Mouse (Mus musculus) layer of hippocampus, postnatal 25 days (tissue): Measurements from ENCODE around the gene Sytl1. TPM values are rescaled to one million over a fixed set of nuclear protein-coding genes. Genes with fewer than 3 reads are reported as not detected.
A peak's percentile ranks its signal among the peaks of the same experiment; 100 is the strongest.

Source experiments
- DNase-seq, 2 experiments: peaks; one replicate each; pipeline ENCODE4 v3.0.0; 2022; ENCODE audit warnings: mixed read lengths in 2 of 2, low spot score in 1 of 2; ENCODE audit errors: extremely low spot score in 1 of 2
- total RNA-seq, 2 experiments: library from RNA; stranded (reverse); gene quantifications; 2 replicates each; pipeline ENCODE4 v1.2.3; 2021

The Sytl1 gene
- total RNA-seq, 2 experiments from 2014 or later, result 0.37 to 0.54 TPM

DNA sequence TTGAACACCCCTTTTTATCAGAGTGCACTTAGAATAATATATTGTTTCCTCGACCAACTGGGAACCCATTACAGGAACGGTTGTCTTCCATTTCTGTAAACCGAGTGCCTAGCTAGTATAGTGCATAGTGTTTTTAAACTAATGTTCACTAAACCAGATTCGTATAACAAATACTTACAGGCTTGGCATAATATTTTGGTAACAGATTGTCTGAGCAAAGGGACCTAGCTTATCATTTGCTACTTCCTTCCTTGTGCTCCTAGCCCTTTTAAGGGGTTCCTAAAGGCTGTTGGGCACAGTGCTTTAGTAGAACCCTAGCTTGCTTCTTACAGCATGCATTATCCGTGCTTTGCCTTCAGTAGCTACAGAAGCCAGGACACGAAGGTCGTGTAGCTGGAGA is 18.6 kb upstream of the Sytl1 start:
- DNase-seq, result no peak

DNA sequence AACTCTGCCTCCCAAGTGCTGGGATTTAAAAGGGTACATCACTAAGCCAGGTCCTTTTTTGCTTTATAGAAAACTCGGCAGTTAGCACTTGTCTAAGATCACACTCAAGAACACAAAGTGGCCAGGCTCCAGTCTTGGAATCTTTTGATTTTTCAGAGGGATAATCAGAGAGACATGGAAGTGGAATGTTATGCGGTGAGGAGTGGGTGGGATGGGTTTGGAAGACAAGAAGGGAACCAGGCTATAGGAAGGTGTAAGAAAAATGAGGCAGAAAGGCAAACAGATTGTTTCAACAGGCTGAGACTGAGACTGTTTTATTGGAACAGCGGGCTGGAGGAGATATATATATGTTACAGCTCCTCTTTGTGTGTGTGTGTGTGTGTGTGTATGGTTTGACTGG is 15.6 kb upstream of the Sytl1 start:
- no peak for DNase-seq

DNA sequence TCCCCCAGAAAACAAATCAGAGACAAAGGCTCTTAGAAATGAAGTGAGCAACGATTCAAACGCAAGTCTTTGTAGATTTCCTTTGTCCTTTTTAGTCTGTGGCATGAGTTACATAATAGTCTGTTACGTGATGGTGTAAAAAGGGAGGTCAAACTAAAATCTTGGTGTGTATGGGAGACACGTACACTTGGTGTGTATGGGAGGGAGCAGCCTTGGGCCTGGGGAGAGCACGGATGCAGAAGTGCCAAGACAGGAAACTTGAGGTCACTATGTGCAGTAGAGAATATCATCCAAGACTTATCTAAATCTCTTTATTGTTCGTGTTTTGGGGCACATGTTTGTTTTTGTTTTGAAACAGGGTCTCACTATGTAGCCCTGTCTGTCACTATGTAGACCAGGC is 15.2 kb upstream of the Sytl1 start:
- DNase-seq, result no peak

DNA sequence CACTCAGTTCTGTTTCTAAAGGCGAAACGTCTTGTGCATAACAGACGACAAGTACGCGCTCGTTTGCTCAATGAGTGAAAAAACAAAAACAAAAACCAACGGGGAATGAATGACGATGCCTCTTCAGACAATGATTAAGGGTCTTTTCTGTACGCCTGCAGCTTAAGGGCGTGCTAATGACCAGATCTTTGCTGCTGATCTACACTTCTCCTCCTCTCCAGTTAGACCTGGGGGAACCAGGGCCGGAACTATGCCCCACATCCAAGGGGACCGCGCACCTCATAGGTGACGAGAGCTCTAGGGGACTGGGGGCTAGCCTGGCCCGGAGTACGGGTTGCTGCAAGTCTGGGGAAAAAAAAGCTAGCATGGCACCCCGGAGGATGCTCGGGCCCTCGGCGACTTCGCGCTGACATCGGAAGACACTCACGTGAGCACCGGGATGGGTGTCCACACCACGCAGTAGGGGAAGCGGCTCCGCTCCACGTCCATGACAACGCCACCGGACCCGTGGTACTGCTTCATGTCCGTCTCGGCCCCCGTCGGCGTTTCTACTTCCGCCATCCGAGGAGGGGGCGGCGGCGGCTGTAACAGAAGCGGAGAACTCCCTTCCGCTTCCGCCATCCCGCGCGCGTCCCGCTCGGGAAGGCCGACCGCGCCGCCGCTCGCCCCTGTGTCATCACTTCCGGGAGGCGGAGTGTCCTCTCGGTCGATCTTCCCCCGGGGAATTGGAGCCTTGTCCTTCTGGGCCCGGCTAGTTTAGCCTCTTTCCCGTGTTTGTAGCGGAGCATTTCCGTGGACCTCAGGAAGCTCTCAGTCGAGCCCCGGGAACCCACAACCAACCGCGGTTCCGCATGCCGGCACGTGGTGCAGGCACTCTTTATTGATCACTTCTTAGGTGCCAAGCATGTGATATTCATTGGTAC is 14.5 kb upstream of the Sytl1 start, which contains the start of gene Tmem222:
TSS of gene Tmem222 (minus strand) at position 689 of the 923 bp plus-strand sequence.
- peak; percentile 93 to 96 for DNase-seq

DNA sequence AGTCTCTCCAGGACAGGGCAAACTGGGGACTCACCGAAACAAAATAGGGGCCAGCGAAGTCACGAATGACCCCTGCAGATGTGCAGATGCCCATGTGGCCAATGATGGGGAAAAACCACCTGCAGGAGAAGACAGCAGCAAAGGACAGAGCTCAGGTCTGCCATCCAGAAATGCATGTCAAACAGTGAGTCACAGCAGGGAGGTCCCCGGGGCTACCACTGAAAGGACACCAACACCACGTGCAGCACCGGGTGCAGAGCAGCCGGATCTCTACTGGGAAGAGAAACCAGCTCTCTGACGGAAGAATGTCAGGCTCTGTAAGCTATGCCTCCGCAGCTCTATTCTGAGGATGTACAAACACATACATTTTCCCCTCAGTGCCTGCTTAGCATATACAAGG is 8.0 kb upstream of the Sytl1 start:
- DNase-seq, result no peak

DNA sequence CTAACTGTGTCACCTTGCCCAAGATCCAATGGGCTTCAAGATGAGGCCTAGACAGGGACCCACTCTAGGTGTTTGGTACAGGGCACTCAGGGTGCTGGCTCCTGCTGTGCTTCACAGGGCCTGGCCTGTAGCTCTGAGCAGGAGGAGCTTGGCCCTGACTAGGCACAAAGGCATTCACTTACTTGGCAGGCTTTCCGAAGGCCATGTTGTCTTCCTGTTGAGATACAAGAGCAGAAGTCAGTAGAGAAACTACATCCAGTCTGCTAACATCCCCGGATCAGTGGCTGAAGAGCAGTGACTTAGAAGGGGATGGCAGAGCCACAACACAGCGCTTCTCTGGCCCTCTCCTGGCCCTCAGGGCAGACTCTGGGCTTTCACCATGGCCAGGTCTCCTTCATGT is 6.7 kb upstream of the Sytl1 start:
- no peak for DNase-seq

DNA sequence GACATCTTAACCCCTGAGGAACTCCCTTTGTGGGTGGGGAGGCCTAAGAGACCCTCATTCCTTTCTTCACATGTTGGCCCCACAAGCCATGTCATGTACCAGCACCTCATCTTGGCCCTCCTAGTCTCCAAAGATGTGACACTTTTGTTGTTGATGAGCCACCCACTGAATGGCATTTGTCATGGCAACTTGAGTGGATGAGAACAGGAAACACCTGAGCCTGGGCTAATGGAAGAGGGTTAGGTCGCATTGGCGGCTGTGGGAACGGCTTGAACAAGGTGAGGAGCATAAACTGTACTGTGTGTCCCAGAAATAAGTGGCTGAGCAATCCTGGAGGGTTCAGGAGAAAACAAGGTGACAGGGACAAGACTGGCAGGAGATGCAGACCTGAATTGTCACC is 6.0 kb upstream of the Sytl1 start:
- DNase-seq, result no peak

DNA sequence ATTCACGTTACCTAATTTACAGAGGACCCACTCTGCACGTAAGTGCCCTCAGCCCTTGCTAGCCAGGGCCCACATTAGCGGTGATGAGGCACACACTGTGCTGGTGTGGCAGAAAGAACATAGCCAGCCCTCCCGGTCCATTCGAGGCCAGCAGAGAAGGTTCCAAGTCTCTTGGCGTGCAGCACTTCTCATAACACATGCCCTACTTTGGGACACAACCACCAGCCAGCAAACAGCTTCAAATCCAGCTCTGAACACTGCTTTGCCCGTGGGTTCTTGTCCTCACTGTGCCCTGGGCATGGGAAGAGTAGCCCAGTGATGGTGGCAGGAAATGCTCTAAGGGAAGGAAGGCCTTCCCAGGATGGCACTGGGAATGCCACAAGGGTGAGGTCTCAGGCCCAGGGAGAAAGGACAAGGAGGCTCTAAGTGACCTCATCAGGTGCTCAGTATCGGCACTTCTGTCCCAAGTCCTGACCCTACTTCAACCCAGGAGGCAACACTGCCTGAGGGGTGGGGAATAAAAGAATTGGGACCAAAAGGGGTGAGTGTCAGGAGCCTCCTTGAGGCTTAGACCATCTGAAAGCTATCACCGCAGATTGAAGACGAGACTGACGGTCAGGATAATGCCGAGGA is 3.5 kb upstream of the Sytl1 start:
- no peak for DNase-seq

DNA sequence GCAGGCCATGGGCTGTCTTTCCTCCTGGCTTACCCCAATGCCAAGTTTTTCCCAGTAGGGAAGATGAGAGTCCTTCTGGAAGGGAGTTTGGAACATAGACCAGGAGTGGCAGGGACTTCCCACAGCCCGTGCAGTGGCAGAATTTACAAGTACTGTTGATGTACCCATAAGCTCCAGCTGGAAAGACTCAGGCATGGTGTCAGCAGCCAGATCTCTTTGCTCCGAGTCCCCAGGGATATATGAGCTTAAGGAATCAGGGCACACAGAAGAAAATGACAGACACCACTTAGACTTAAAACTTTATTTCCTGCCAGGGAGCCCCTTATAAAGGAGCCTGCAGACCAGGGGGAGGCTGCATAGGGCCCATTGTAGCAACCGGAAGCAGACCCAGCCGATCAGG is 2.8 kb upstream of the Sytl1 start:
- DNase-seq, result no peak

DNA sequence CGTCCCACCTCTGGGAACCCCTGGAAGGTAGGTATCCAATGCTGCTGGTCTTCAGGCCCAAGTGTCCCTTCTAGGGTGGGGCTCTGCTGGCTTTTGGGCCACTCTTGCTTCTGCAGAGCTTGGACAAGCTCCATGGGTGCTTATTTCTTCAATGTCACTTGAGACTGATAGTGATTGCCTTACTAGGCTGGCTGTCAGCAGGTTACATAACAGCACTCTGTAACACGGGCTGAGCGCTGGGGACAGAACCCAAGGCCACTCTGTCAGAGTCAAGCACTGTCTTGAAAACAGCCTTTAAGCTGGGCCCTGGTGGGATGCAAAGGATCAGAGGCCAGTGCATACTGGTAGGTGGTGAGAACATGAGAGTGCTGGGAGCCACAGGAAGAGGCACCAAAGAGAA is 2.4 kb upstream of the Sytl1 start:
- no peak for DNase-seq

DNA sequence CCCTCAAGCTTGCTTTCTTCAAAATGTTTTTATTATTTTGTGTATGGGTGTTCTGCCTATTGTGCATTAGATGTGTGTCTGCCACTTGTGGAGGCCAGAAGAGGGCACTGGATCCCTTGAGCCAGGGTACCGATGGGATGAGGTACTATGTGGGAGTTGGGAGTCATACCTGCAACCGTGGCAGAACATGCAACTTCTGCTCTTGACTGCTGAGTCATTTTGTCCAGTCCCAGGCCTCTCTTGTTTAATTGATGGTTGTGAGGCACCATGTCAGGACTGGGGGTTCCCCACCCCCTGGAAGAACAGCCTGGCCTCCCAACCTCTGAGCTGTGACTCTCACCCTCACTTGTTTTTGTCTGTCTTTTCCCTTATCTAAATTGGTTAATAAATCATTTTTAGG is 1.6 kb upstream of the Sytl1 start:
- no peak for DNase-seq

DNA sequence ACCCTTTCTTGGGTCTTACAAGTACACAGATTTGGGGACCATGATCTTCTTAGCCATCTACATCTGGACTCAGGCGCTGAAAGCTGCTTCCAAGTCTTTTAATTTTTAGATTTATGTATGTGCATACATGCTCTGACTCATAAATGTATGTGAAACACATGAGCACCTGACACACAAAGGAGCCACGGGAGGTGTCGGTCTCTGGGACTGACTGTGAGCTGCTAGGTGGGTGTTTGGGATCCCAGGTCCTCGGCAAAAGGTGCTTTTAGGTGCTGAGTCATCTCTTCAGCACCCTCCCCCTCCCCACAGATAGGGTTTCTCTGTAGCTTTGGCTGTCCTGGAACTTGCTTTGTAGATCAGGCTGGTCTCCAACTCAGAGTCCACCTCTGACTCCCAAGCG is 843 bp upstream of the Sytl1 start:
- no peak for DNase-seq

DNA sequence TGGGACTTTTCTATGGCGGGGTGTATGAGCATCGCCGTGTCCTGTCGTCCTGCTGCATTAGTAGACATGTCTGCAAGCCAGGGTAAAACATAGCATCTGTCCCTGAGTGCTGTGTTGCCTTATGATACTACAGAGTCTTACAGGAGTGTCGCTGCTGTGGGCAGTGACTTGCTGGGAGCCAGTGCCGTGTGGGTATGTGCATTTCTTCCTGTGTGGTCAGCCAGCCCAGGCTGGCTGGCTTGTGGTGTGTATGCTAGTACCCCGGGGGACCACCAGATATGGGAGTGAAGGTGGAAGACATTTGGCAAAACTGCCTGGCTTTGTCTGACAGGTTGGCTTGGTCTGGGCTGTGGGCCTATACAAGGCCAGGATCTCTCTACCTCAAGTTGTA is 543 bp downstream of the Sytl1 start:
- no peak for DNase-seq

DNA sequence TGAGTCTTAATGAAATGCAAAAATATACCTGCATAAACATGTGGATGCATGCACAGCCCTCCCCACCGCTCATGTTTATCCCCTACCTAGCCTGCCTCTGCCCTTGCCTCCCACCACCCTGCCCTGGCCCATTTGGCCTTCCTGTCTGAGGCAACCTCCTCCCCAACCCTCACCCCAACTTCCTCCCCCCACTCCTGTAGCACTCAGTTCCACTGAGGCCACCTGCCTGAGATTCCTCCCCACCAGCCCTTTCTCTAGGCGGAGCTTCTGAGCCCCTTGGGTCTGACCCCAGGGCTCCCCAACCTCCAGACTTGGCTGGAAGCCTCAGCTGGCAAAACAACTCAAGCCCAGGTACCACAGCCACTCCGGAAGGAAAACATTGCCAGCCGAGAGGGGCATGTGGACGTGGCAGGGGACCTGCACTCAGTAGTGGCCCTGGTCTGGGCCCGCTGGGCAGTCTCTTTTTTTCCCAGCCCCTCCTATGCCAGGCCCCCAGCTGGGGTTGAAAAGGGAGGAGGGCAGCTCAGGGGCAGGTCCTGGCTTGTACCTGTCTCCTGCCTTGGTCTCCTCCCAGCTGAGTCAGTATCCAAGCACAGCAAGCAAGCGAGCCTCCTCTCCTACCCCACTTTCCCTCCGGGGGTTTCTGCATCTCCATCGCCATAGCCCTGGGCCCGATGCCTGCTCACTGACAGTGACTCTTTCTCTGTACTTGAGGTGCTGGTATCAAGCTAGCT is 1.1 kb downstream of the Sytl1 start:
- no peak for DNase-seq

DNA sequence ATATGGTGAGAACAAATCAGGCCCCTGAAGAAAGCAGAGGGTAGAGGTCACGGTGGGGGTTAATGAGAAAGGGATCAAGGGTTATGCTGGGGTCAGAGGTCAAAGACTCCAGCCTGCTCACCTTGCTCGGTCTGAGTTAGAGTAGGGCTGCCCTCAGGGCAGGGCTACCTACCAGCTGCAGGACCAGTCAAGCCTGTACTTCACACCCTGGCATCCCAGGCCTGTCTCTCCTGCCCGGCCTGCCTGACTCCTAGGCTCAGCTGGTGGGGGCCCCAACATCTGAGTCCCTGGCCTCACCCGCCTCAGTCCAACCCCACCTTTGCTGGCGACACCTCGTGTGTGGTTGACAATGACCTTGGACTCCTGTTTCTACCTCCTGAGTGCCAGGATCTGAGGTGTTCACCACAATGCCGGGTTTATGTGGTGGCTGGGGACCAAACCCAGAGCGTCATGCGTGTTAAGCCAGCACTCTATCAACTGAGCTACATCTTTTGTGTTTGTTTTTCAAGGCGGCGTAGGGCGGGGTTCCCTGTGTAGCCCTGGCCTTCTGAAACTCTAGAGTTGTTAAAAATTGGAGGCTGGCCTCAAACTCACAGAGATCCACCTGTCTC is 5.0 kb downstream of the Sytl1 start:
- DNase-seq, result no peak

DNA sequence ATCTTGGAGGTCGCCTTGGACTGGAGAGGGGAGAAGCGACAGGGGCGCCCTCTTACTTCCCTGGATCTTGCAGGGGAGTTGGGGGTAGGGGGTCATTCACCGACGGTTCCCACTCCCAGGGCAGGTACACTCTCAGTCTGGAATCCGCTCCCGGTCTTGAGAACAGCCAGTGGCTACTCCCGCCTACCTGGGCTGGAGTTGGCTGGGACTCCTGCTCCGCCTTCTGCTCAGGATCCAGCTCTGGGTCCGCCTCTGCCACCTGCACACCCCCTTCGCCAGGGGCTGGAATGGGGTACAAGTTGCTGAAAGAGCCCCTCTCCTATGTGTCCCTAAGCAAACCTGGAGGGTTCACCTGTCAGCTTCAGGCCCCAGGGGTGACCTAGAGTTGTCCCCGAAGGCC is 5.7 kb downstream of the Sytl1 start:
- DNase-seq, result no peak

DNA sequence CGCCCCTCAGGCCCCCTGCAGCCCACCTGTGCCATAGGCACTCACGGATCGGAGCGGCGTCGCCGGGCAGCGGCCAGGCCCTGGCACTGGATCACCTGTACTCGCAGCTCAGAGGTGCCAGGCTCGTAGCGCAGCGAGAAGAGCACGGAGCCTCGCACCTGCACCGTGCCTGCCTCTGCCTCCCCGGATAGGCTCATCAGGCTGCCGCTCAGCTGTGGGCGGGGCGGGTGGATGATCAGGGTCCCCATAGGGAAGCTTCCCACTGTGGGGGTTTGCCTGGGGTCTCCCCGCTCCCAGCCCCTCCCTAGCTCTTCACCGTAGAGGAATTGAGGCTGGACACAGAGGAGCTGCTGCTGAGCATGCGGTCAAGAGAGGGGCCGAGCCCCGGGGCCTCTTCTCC is 6.1 kb downstream of the Sytl1 start:
- DNase-seq, result no peak

DNA sequence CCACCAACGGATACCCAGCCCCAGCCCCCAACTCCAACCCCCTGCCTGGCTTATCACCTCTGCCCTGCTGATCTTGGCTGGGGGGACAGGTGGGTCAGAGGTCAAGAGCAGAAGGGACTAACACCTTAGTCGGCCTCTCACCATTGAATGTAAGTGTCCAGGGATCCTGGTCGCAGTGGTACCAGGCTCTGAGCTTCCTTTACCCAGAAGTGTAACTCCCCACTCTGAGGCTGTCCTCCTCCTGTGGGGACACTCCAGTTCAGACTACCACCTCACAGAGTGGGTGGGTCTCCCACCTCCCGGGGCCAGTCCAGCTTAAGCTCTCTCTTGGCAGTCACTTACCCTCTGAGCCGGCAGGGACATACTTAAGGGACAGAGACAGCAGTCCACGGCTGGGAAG is 7.5 kb downstream of the Sytl1 start:
- no peak for DNase-seq

DNA sequence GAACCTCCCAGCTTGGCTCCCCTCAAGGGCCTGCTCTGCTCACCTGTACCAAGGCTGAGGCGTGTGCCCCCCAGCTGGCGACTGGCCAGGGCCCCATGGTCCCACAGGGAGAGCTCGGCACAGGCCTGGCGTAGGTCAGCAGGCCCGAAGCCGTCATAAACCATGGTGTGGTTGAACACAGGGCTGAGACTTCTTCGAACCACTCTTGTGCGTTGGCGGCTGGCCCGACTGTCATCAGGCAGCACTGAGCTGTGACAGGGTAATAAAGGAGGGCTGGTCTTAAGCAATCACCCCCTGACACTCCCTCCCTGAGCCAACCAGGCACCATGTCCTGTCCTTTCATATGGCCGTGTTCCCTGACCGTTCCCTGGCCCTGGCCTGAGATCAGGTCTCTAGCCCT is 9.5 kb downstream of the Sytl1 start:
- no peak for DNase-seq

DNA sequence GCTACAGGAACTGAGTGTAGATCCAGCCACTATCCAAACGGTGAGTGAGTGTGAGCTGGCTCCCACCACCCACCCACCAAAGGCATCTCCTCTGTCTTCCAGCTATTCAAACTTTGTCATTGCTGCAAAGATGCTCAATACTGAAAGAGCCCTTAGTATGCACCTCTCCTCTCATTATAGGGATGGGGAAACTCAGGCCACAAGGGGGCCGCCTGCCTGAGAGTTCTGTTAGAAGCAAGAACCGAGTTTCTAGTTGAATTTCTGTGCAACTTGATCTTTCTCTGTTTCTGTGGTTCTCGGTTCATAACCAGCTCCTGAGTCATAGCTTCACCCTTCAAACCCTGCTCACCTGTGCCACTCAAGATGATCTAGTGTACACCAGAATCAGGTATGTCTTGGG is 10.8 kb downstream of the Sytl1 start:
- peak in 1 of 2 experiments; percentile 13 for DNase-seq

DNA sequence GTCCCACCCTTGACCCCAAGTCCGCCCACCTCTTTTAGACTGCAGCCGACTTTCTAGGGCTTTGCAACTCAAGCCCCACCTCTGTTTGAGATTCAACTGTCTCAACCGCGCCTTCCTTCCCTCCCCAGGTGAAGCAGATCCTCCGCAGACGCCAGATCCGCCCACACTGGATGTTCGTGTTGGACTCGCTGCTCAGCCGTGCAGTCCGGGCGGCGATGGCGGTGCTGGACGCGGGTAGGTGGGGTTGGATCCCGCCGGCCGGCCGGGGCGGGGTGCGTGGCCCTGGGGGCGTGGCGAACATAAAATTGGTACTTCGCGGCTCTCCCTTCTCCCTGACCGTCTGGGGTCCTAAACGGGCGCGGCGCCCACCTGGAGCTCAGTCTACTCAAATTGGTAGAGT is 11.7 kb downstream of the Sytl1 start:
- no peak for DNase-seq
